Mouse (Mus musculus) T-cell, adult 2 months (primary cell): ENCODE results near the gene Gm38393.

Experiments used
- DNase-seq: peaks from one replicate; pipeline ENCODE4 v3.0.0; 2022; ENCODE audit warnings: low spot score

Gm38393 gene

DNA sequence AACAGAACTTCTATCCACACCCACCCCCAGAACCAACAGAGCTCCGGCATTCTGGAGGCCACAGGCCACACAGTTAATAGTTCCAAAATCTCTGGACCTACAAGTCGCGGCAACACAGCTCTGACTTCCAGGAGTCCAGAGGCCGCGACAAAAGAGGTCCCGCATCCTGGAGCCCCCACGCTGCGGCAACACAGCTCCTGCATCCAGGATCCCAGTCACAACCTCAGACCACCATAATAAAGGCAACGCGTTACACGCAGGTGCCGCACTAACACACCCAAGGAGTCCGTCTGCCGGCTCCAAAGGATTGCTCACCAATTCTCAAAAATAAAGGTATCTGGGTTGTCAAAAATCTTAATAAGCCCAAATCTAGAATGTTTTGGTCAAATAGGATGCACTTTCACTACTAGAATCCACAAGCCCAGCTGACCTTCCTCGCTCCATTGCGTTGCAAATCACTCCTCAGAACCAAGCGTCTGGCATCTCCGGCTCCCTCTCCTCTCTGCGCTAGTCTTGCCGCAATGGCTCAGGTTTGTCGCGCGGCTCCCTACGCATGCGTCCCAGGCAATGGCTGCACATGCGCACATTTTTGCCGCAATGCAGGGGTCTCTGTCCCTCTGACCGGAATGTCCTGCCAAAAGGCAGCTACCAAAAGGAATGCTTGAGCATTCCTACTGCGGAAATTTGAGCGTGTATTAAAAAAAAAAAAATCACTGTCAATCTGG, at the start of gene Gm38393, which contains the start of gene Snurf:
Gm38393 (minus strand) TSS at position 459 of the 725 bp plus-strand sequence.
Snurf (minus strand) TSS at position 444 of the 725 bp plus-strand sequence.
- peak; percentile 5 for DNase-seq

DNA sequence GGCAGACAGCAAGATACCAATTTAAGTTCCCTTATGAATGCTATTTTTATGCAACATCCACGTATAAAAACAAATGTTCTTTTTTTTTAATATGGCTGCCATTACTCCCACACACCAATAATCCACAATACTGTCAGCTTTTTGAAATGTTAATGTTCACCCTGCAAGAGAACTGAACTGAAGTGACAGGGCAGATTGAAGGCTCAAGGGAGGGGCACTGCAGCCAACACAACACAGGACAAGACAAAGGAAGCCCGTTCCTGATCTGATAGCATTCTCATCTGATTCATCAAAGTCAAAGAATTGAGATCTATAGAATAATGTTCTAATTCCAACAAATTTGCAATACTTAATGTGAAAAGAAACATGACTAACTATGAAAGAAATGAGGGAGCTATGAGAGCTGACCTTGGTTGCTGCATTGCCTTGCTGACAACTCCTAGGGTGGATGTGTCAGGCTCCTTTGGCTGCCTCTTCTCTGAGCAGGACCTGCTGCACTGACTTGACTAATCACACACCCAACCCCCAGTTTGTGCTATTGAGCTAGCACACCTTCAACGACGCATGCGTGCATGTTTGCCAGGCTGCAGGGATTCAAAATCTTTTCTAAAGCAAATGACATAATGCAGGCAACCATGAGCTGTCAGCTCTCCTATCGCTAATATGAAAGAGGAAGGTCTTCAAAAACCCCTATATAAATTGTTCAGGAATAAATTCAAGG, 42.8 kb upstream of the Gm38393 start:
- no peak for DNase-seq

DNA sequence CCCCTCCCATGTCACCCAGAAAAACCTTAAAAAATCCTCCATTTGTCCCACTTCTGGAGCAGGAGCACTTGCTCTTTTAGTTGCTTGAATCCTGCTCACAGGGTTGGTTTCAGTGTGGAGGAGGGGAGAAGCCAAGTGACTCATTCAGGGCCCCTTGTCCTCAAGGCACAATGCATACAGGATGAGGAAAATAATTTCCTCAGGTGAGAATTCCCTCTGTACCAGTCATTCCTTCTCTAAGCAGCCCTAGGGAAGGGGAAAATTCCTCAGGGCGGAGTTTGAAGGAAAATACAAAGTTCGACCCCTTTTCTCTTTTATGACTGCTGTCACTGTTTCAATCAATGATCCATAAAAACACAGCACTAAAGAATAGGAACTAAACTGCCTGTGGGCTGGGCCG, 8.3 kb upstream of the Gm38393 start:
- no peak for DNase-seq

DNA sequence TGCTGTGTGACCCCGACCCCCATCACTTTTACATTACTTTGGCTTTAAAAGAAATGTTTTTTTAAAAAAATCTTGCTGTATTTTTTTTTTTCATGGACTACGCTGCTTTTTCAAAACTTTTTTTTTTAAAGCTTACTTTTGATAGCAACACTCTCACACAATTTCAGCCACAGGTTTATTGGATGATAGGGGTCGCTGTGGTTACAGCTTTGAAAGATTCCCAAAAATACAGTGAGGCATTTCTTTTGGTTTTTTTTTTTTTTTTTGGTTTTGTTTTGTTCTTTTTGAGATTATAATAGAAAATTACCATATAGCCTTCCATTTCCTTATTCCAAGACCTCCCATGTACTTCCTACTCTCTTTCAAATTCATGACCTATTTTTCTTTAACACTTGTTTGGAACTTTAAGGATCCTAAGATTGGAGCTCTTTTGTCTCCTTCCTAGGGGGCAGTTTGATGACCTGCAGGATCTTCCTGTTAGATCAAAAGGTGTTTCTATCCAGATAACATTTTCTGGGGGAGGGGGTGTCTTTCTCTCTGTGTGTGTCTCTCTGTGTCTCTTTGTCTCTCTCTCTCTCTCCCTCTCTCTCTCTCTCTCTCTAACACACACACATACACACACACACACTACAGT, 3.0 kb upstream of the Gm38393 start:
- DNase-seq = no peak

DNA sequence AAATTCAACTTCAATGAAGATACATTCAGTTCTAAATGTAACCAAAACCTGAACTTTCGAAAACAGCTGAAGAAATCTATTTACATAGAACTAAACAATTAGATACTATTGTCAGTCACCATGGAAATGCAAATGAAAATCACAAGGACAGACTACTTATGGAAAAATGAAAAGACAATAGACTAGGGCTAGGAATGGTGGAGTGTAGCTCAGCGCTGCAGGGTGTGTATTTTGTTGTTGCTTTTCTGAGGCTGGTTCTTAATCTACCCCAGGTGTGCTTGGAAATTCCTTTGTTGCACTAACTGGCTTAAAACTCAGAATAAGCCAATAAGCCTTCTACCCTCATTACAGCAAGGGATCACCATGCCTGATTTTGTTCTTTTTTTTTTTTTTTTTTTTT, 1.4 kb upstream of the Gm38393 start:
- DNase-seq = no peak

DNA sequence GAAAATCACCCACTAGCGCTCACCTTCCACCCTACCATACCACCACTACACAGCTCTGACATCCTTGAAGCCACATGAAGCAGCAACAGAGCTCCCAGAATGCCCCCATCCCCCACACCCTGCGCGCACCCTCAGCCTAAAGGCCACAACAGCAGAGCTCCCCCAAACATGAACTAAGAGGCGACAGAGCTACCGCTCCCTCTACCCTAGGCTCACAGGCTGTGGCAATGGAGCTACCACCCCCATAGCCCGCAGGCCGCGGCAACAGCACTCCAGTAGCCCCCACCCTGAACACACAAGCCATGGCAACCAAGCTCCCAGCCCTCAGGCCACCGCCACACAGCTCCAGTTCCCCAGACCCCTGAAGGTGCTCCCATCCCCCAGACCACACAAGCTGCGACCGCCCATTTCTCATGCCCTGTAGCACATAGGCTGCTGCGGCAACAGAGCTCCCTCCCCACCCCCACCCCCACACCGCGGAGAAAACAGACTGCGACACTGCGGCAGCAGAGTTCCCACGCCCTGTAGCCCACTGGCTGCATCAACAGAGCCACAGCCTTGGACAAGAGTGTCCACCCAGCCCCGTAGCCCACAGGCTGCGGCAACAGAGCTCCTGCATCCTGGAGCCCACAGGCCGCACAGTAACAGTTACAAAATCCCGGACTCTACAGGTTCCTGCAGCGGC, 801 bp downstream of the Gm38393 start:
- peak; percentile 27 for DNase-seq

DNA sequence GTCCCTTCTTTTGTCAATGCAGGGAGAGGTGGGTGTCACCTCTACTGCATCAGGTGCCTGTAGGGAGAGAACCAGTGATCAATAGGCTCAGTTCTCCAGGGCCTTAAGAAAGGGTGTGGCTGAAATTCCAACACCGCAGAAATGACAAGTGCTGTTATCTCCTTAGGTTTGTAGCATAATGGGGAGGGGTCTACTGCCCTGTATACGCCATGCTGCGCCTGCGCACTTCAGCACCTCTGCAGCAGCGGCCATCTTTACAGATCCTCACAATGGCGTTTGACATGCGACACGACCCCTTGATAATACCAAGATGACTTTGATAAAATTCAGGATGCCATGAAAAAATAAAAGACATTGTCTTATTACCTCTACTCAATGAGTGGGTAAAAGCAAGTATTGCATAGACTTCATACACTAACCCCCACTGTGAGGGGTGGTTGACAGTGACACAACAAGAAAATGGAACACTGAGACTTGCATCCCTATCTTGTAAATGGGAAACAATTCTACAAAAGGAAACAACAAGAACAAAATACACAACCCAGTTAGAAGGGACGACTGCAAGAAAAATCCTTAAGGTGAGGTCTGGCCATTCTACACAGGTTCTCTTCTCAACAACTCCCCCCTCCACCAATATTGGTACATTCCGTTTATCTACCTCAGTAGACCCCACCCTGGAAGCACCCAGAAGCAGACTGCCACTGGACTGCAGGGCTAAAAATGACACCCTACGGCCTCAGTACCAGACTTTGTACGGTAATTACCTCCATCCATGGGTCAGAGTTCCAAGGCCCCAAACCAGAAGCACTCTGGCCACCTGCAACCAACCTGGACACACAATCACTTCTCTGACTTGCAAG, 1.6 kb downstream of the Gm38393 start:
- DNase-seq = no peak

DNA sequence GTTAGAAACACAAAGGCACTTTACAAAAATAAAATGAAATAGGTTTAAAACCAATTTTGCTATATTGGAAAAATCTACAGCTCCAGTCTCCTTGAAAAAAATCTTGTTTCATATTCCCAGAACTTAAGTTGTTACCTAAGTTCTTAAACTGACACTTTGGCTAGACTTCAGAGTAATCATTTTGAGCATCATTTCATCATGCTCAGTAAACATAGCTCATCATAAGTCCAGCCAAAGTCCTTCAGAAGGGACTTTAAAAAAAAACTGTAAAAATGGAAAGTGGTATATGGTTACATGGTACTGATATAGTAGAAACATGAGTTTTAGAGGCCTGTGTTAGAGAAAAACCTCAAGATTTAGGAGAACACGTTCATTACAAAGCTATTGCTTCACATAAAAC, 26.2 kb downstream of the Gm38393 start:
- DNase-seq = no peak
